Mouse (Mus musculus): ENCODE results near the gene Rbfox2.

DNA sequence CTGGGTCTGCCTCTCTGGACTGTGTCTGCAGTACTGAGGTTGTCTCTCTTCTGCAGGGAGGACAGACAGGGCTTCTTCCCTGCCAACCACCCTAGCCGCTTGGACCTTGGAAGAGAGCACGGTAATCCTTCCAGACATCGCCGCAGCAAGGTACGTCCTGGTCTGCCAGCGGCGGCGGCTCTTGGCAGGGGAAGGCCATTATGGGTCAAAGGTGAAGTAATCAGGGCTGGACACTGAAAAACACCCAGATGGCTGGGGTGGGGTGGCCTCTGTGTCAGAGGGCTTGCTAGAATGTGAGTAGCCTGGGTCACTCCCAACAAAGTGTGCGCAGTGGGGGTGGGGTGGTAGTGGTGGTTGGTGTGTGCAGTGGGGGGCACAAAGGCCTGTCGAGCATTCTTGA, 261.2 kb downstream of the Rbfox2 start:
- no peak for TF ChIP-seq CTCF (IDR thresholded peaks at IDR 0.05; ENCODE audit: low read depth)
- no peak for TF ChIP-seq EP300 (IDR thresholded peaks at IDR 0.05; ENCODE audit: low read depth)

Measured in liver, embryonic 14.5 days (tissue).